Mouse (Mus musculus): ENCODE measurements around the gene Mpzl1. TPM values are rescaled to one million over a fixed set of nuclear protein-coding genes. Genes with fewer than 3 reads are reported as not detected.

The Mpzl1 gene
- total RNA-seq, 1 experiment: 60.1 TPM

GRCm38 (mm10) chr1:165586366-165586765, 48.0 kb downstream of the Mpzl1 start:
- in situ Hi-C loops (cut with MboI; ENCODE audit: low sequenced_read_pairs in 2 of 2, unreplicated experiment in 2 of 2): no loop called here
- Histone ChIP-seq H3K36me3 (ENCODE audit: control insufficient read depth, insufficient read depth, low read length, poor library complexity, severe bottlenecking) (no peaks in the 10 kb centered on the region), H3K27ac (ENCODE audit: insufficient read depth, low read depth, low read length, poor library complexity, severe bottlenecking) (no peak overlapping the region), H3K4me3 (ENCODE audit: insufficient read depth in 1 of 2, low read depth in 1 of 2, low read length in 2 of 2, poor library complexity in 1 of 2, severe bottlenecking in 1 of 2) (no peak overlapping the region), H3K4me1 (ENCODE audit: control insufficient read depth in 2 of 2, insufficient read depth in 2 of 2, low read length in 2 of 2, poor library complexity in 1 of 2) (peaks cover 0 to 3% of the 10 kb centered on the region in 2 experiments; a peak in 1 of 4 replicates), H3K9ac (ENCODE audit: insufficient read depth, low read depth, low read length, poor library complexity, severe bottlenecking) (no peak overlapping the region), H3K9me3 (ENCODE audit: control insufficient read depth, insufficient read depth, low read depth, low read length) (no peaks in the 10 kb centered on the region)
- DNase-seq (ENCODE audit: low read depth, low spot score): no peak
- TF ChIP-seq CHD2 (IDR thresholded peaks at IDR 0.05; ENCODE audit: low read depth, low read length) (no peak), ZNF384 (IDR thresholded peaks at IDR 0.05; ENCODE audit: low read depth, low read length) (no peak), MAFK (IDR thresholded peaks at IDR 0.05; ENCODE audit: insufficient read depth, low read depth, low read length) (no peak), HCFC1 (IDR thresholded peaks at IDR 0.05; ENCODE audit: borderline replicate concordance, insufficient read depth, low read length) (no peak)

- Histone ChIP-seq H3K27ac (ENCODE audit: insufficient read depth, low read depth, low read length, poor library complexity, severe bottlenecking) (no peak overlapping the region), H3K4me1 (ENCODE audit: control insufficient read depth in 2 of 2, insufficient read depth in 2 of 2, low read length in 2 of 2, poor library complexity in 1 of 2) (peaks cover 0 to 2% of the 10 kb centered on the region in 2 experiments; a peak in 1 of 4 replicates), H3K9me3 (ENCODE audit: control insufficient read depth, insufficient read depth, low read depth, low read length) (no peaks in the 10 kb centered on the region), H3K4me3 (ENCODE audit: insufficient read depth in 1 of 2, low read depth in 1 of 2, low read length in 2 of 2, poor library complexity in 1 of 2, severe bottlenecking in 1 of 2) (no peak overlapping the region), H3K9ac (ENCODE audit: insufficient read depth, low read depth, low read length, poor library complexity, severe bottlenecking) (no peak overlapping the region), H3K36me3 (ENCODE audit: control insufficient read depth, insufficient read depth, low read length, poor library complexity, severe bottlenecking) (no peaks in the 10 kb centered on the region)
- TF ChIP-seq CHD2 (IDR thresholded peaks at IDR 0.05; ENCODE audit: low read depth, low read length) (no peak), ZC3H11A (IDR thresholded peaks at IDR 0.05; ENCODE audit: borderline replicate concordance, low read depth, low read length) (no peak), HCFC1 (IDR thresholded peaks at IDR 0.05; ENCODE audit: borderline replicate concordance, insufficient read depth, low read length) (no peak), ZNF384 (IDR thresholded peaks at IDR 0.05; ENCODE audit: low read depth, low read length) (no peak), MAFK (IDR thresholded peaks at IDR 0.05; ENCODE audit: insufficient read depth, low read depth, low read length) (no peak)
- DNase-seq (ENCODE audit: low read depth, low spot score): no peak
- in situ Hi-C loops (cut with MboI; ENCODE audit: low sequenced_read_pairs in 2 of 2, unreplicated experiment in 2 of 2): no loop called here
Observed at GRCm38 (mm10) chr1:165585389-165586104, 48.8 kb downstream of the Mpzl1 start.

GRCm38 (mm10) chr1:165583529-165584184, 50.7 kb downstream of the Mpzl1 start:
- no peaks in the 10 kb centered on the region for H3K36me3 ChIP-seq (ENCODE audit: control insufficient read depth, insufficient read depth, low read length, poor library complexity, severe bottlenecking)
- H3K4me1 ChIP-seq (ENCODE audit: control insufficient read depth in 2 of 2, insufficient read depth in 2 of 2, low read length in 2 of 2, poor library complexity in 1 of 2): peaks cover 0 to 2% of the 10 kb centered on the region in 2 experiments; a peak in 1 of 4 replicates
- no peak overlapping the region for H3K4me3 ChIP-seq (ENCODE audit: insufficient read depth in 1 of 2, low read depth in 1 of 2, low read length in 2 of 2, poor library complexity in 1 of 2, severe bottlenecking in 1 of 2)
- in situ Hi-C loops (cut with MboI; ENCODE audit: low sequenced_read_pairs in 2 of 2, unreplicated experiment in 2 of 2): no loop called here
- H3K9me3 ChIP-seq (ENCODE audit: control insufficient read depth, insufficient read depth, low read depth, low read length): no peaks in the 10 kb centered on the region
- no peak overlapping the region for H3K9ac ChIP-seq (ENCODE audit: insufficient read depth, low read depth, low read length, poor library complexity, severe bottlenecking)
- peak; percentile 80 for DNase-seq (ENCODE audit: low read depth, low spot score)
- no peak overlapping the region for H3K27ac ChIP-seq (ENCODE audit: insufficient read depth, low read depth, low read length, poor library complexity, severe bottlenecking)
- TF ChIP-seq MAFK (IDR thresholded peaks at IDR 0.05; ENCODE audit: insufficient read depth, low read depth, low read length): no peak
- TF ChIP-seq ZC3H11A (IDR thresholded peaks at IDR 0.05; ENCODE audit: borderline replicate concordance, low read depth, low read length): peak; percentile 67; the same call in 1 of the 2 replicates
- no peak for TF ChIP-seq CHD2 (IDR thresholded peaks at IDR 0.05; ENCODE audit: low read depth, low read length)
- no peak for TF ChIP-seq HCFC1 (IDR thresholded peaks at IDR 0.05; ENCODE audit: borderline replicate concordance, insufficient read depth, low read length)
- no peak for TF ChIP-seq ZNF384 (IDR thresholded peaks at IDR 0.05; ENCODE audit: low read depth, low read length)

- H3K36me3 ChIP-seq (ENCODE audit: control insufficient read depth, insufficient read depth, low read length, poor library complexity, severe bottlenecking): no peaks in the 10 kb centered on the region
- H3K9ac ChIP-seq (ENCODE audit: insufficient read depth, low read depth, low read length, poor library complexity, severe bottlenecking): no peak overlapping the region
- no peaks in the 10 kb centered on the region for H3K9me3 ChIP-seq (ENCODE audit: control insufficient read depth, insufficient read depth, low read depth, low read length)
- TF ChIP-seq CHD2 (IDR thresholded peaks at IDR 0.05; ENCODE audit: low read depth, low read length): no peak
- no peaks in the 10 kb centered on the region for H3K4me1 ChIP-seq (ENCODE audit: control insufficient read depth in 2 of 2, insufficient read depth in 2 of 2, low read length in 2 of 2, poor library complexity in 1 of 2)
- in situ Hi-C loops (cut with MboI; ENCODE audit: low sequenced_read_pairs in 2 of 2, unreplicated experiment in 2 of 2): no loop called here
- no peak overlapping the region for H3K27ac ChIP-seq (ENCODE audit: insufficient read depth, low read depth, low read length, poor library complexity, severe bottlenecking)
- H3K4me3 ChIP-seq (ENCODE audit: insufficient read depth in 1 of 2, low read depth in 1 of 2, low read length in 2 of 2, poor library complexity in 1 of 2, severe bottlenecking in 1 of 2): no peak overlapping the region
- no peak for DNase-seq (ENCODE audit: low read depth, low spot score)
Observed at GRCm38 (mm10) chr1:165581255-165581654, 53.1 kb downstream of the Mpzl1 start.

All from ES-E14 (cell line).